Mouse (Mus musculus) lung, embryonic 14.5 days (tissue): ENCODE measurements at regions not wholly inside any gene's neighbourhood (a gene's known extent, or its start where the extent isn't known, plus 50 kb on each side); places are given as distances from the start of the nearest gene placed in this dataset.
A peak's percentile ranks its signal among the peaks of the same experiment; 100 is the strongest.

Source experiments
- ATAC-seq: fragments of 200-750 bp; cut with Nextera tagmentation; 2 replicates; pipeline ENCODE4 v1.8.0; 2017; ENCODE audit warnings: mild to moderate bottlenecking, moderate TSS enrichment, moderate library complexity; ENCODE audit not compliant: insufficient read depth
- DNase-seq: peaks from one replicate; pipeline ENCODE4 v3.0.0-alpha.2; 2015
- H3K27ac ChIP-seq: fragments of 300-500 bp; sonication (generic); 2 replicates; pipeline ENCODE4 v1.5.1; 2014; ENCODE audit warnings: low read depth, mild to moderate bottlenecking, moderate library complexity
- H3K27me3 ChIP-seq: fragments of 300-500 bp; sonication (generic); 2 replicates; pipeline ENCODE4 v1.6.1; 2014; ENCODE audit warnings: low read length, control low read depth; ENCODE audit not compliant: insufficient read depth
- H3K36me3 ChIP-seq: fragments of 300-500 bp; sonication (generic); 2 replicates; pipeline ENCODE4 v1.6.1; 2014; ENCODE audit warnings: control low read depth; ENCODE audit not compliant: insufficient read depth
- H3K4me1 ChIP-seq: fragments of 300-500 bp; sonication (generic); 2 replicates; pipeline ENCODE4 v1.6.1; 2014; ENCODE audit warnings: antibody characterized with exemption, control low read depth; ENCODE audit not compliant: insufficient read depth
- H3K4me2 ChIP-seq: fragments of 300-500 bp; sonication (generic); 2 replicates; pipeline ENCODE4 v1.6.1; 2014; ENCODE audit warnings: mild to moderate bottlenecking
- H3K4me3 ChIP-seq: fragments of 300-500 bp; sonication (generic); 2 replicates; pipeline ENCODE4 v1.5.1; 2014; ENCODE audit warnings: low read depth, low read length
- H3K9ac ChIP-seq: fragments of 300-500 bp; sonication (generic); 2 replicates; pipeline ENCODE4 v1.6.1; 2014
- H3K9me3 ChIP-seq: fragments of 300-500 bp; sonication (generic); 2 replicates; pipeline ENCODE4 v1.6.1; 2016; ENCODE audit warnings: low read depth, low read length, control low read depth
- CTCF ChIP-seq: IDR thresholded peaks from 2 replicates; pipeline ENCODE4 v1.5.1; 2016; ENCODE audit warnings: antibody characterized with exemption, low read depth
- WGBS: fragments of 180-500 bp; shearing (Covaris S2); extraction: QIAGEN DNeasy Blood & Tissue Kit; methylation state at CpG from one replicate; pipeline ENCODE4 v1.1.7; 2014; 5-methylcytosine and 5-hydroxymethylcytosine counted together

GRCm38 (mm10) chr10:17542104-17542846 lies 180.7 kb upstream of the Cited2 start:
- Histone ChIP-seq H3K9me3 (no peaks in the 10 kb centered on the region), H3K27me3 (no peaks in the 10 kb centered on the region), H3K27ac (no peak overlapping the region), H3K4me1 (no peaks in the 10 kb centered on the region), H3K36me3 (no peaks in the 10 kb centered on the region), H3K4me2 (no peak overlapping the region), H3K9ac (no peak overlapping the region), H3K4me3 (no peak overlapping the region)
- no peak for TF ChIP-seq CTCF
- WGBS, result 78% methylated on average over 8 of the region's 8 CpGs
- ATAC-seq, result no peak
- no peak for DNase-seq

- Histone ChIP-seq H3K36me3 (no peaks in the 10 kb centered on the region), H3K27ac (no peak overlapping the region), H3K4me2 (no peak overlapping the region), H3K4me1 (no peaks in the 10 kb centered on the region), H3K4me3 (no peak overlapping the region), H3K9ac (no peak overlapping the region), H3K27me3 (no peaks in the 10 kb centered on the region), H3K9me3 (no peaks in the 10 kb centered on the region)
- 65% methylated on average over 5 of the region's 5 CpGs for WGBS
- TF ChIP-seq CTCF, result no peak
- ATAC-seq (no peak), DNase-seq (no peak)
Measured at GRCm38 (mm10) chr10:17542847-17543421, 180.1 kb upstream of the Cited2 start.

GRCm38 (mm10) chr10:17545291-17545690 lies 177.7 kb upstream of the Cited2 start:
- ATAC-seq, result no peak
- TF ChIP-seq CTCF, result no peak
- H3K9ac ChIP-seq, result no peak overlapping the region
- no peaks in the 10 kb centered on the region for H3K36me3 ChIP-seq
- DNase-seq, result peak; percentile 55
- no peak overlapping the region for H3K27ac ChIP-seq
- no peaks in the 10 kb centered on the region for H3K27me3 ChIP-seq
- H3K9me3 ChIP-seq, result no peaks in the 10 kb centered on the region
- no peak overlapping the region for H3K4me2 ChIP-seq
- no peaks in the 10 kb centered on the region for H3K4me1 ChIP-seq
- H3K4me3 ChIP-seq, result no peak overlapping the region

- WGBS, result 94% methylated on average over 3 of the region's 3 CpGs
- no peak overlapping the region for H3K4me3 ChIP-seq
- DNase-seq (no peak), ATAC-seq (no peak)
- H3K9ac ChIP-seq, result no peak overlapping the region
- H3K9me3 ChIP-seq, result no peaks in the 10 kb centered on the region
- no peak for TF ChIP-seq CTCF
- H3K36me3 ChIP-seq, result no peaks in the 10 kb centered on the region
- no peaks in the 10 kb centered on the region for H3K4me1 ChIP-seq
- no peaks in the 10 kb centered on the region for H3K27me3 ChIP-seq
- no peak overlapping the region for H3K4me2 ChIP-seq
- no peak overlapping the region for H3K27ac ChIP-seq
Measured at GRCm38 (mm10) chr10:17547986-17548385, 175.0 kb upstream of the Cited2 start.

- no peak for TF ChIP-seq CTCF
- H3K27ac ChIP-seq, result no peak overlapping the region
- no peak for ATAC-seq
Measured at GRCm38 (mm10) chr10:17548629-17549580, 174.1 kb upstream of the Cited2 start.

GRCm38 (mm10) chr10:17549711-17550637 lies 173.0 kb upstream of the Cited2 start:
- DNase-seq (no peak), ATAC-seq (no peak)
- 84% methylated on average over 6 of the region's 6 CpGs for WGBS

More at GRCm38 (mm10) chr10:17548629-17549580, 174.1 kb upstream of the Cited2 start:
- Histone ChIP-seq H3K4me3 (no peak overlapping the region), H3K36me3 (no peaks in the 10 kb centered on the region), H3K27me3 (no peaks in the 10 kb centered on the region), H3K4me1 (no peaks in the 10 kb centered on the region), H3K9me3 (no peaks in the 10 kb centered on the region), H3K4me2 (no peak overlapping the region), H3K9ac (no peak overlapping the region)
- DNase-seq, result no peak
- WGBS, result 68% methylated on average over 14 of the region's 14 CpGs

More at GRCm38 (mm10) chr10:17549711-17550637, 173.0 kb upstream of the Cited2 start:
- Histone ChIP-seq H3K9me3 (no peaks in the 10 kb centered on the region), H3K4me3 (no peak overlapping the region), H3K36me3 (no peaks in the 10 kb centered on the region), H3K27me3 (no peaks in the 10 kb centered on the region), H3K4me2 (no peak overlapping the region), H3K9ac (no peak overlapping the region), H3K4me1 (no peaks in the 10 kb centered on the region), H3K27ac (no peak overlapping the region)
- TF ChIP-seq CTCF, result no peak
